Mouse (Mus musculus): ENCODE data around the gene Map1lc3b. TPM values are rescaled to one million over a fixed set of nuclear protein-coding genes. Genes with fewer than 3 reads are reported as not detected.

The Map1lc3b gene
- total and polyA plus RNA-seq, 3 experiments = 56.4 to 68.8 TPM; not detected in 1

- DNase-seq (ENCODE audit: low read depth, low spot score) = no peak
- Histone ChIP-seq H3K4me3 (ENCODE audit: control insufficient read depth in 1 of 2, insufficient read depth in 1 of 2, low read depth in 2 of 2, low read length in 2 of 2) (no peak overlapping the region), H3K4me1 (ENCODE audit: control insufficient read depth in 1 of 2, insufficient read depth in 2 of 2, low read length in 2 of 2) (no peaks in the 10 kb centered on the region), H3K36me3 (ENCODE audit: control insufficient read depth in 1 of 2, insufficient read depth in 2 of 2, low read length in 2 of 2) (no peaks in the 10 kb centered on the region; a peak in 1 of 4 replicates), H3K79me2 (ENCODE audit: control insufficient read depth, insufficient read depth, low read length, poor library complexity) (no peaks in the 10 kb centered on the region), H3K9ac (ENCODE audit: control insufficient read depth, low read depth, low read length, poor library complexity, severe bottlenecking) (no peak overlapping the region), H3K27ac (ENCODE audit: control insufficient read depth, low read depth, low read length) (no peak overlapping the region), H3K9me3 (replicated peaks; ENCODE audit: insufficient read depth, low read length) (no peaks in the 10 kb centered on the region), H3K27me3 (ENCODE audit: control insufficient read depth in 1 of 2, insufficient read depth in 2 of 2, low read length in 2 of 2) (no peaks in the 10 kb centered on the region)
- TF ChIP-seq USF1 (IDR thresholded peaks at IDR 0.05; ENCODE audit: low read depth, low read length) (no peak), KAT2A (conservative IDR thresholded peaks at IDR 0.05; ENCODE audit: low read depth, low read length) (no peak), UBTF (IDR thresholded peaks at IDR 0.05; ENCODE audit: borderline replicate concordance, insufficient read depth, low read depth, low read length) (no peak), E2F4 (IDR thresholded peaks at IDR 0.05; ENCODE audit: borderline replicate concordance, low read depth, low read length) (no peak), MAFK (IDR thresholded peaks at IDR 0.05; ENCODE audit: borderline replicate concordance, low read depth, low read length) (no peak), SIN3A (IDR thresholded peaks at IDR 0.05; ENCODE audit: low read length) (no peak), RAD21 (IDR thresholded peaks at IDR 0.05; ENCODE audit: low read depth, low read length) (no peak), ZC3H11A (IDR thresholded peaks at IDR 0.05; ENCODE audit: low read depth, low read length) (no peak), ZKSCAN1 (IDR thresholded peaks at IDR 0.05; ENCODE audit: low read depth, low read length) (no peak), EP300 (IDR thresholded peaks at IDR 0.05; ENCODE audit: low read depth in 1 of 2, low read length in 2 of 2) (no peak)
Measured at GRCm38 (mm10) chr8:121561636-121562345, 28.4 kb upstream of the Map1lc3b start.

- Histone ChIP-seq H3K36me3 (ENCODE audit: control insufficient read depth in 1 of 2, insufficient read depth in 2 of 2, low read length in 2 of 2) (no peaks in the 10 kb centered on the region; a peak in 1 of 4 replicates), H3K27me3 (ENCODE audit: control insufficient read depth in 1 of 2, insufficient read depth in 2 of 2, low read length in 2 of 2) (no peaks in the 10 kb centered on the region), H3K4me3 (ENCODE audit: control insufficient read depth in 1 of 2, insufficient read depth in 1 of 2, low read depth in 2 of 2, low read length in 2 of 2) (no peak overlapping the region), H3K9me3 (replicated peaks; ENCODE audit: insufficient read depth, low read length) (no peaks in the 10 kb centered on the region), H3K27ac (ENCODE audit: control insufficient read depth, low read depth, low read length) (no peak overlapping the region), H3K9ac (ENCODE audit: control insufficient read depth, low read depth, low read length, poor library complexity, severe bottlenecking) (no peak overlapping the region), H3K79me2 (ENCODE audit: control insufficient read depth, insufficient read depth, low read length, poor library complexity) (peaks cover 3% of the 10 kb centered on the region; the same call in 1 of the 2 replicates), H3K4me1 (ENCODE audit: control insufficient read depth in 1 of 2, insufficient read depth in 2 of 2, low read length in 2 of 2) (no peaks in the 10 kb centered on the region)
- DNase-seq (ENCODE audit: low read depth, low spot score) = no peak
- TF ChIP-seq CTCF (IDR thresholded peaks at IDR 0.05 in 2 of 3, conservative IDR thresholded peaks at IDR 0.05 in 1 of 3; ENCODE audit: control insufficient read depth in 1 of 3, insufficient read depth in 1 of 3, low read depth in 2 of 3, low read length in 3 of 3, poor library complexity in 1 of 3, severe bottlenecking in 1 of 3) = no peak
- no peak for TF ChIP-seq UBTF (IDR thresholded peaks at IDR 0.05; ENCODE audit: borderline replicate concordance, insufficient read depth, low read depth, low read length)
- no peak for TF ChIP-seq TBP (IDR thresholded peaks at IDR 0.05; ENCODE audit: low read depth, low read length)
- TF ChIP-seq MXI1 (IDR thresholded peaks at IDR 0.05; ENCODE audit: low read depth, low read length) = no peak
- TF ChIP-seq ZNF384 (IDR thresholded peaks at IDR 0.05; ENCODE audit: low read depth, low read length) = no peak
- TF ChIP-seq ELF1 (IDR thresholded peaks at IDR 0.05; ENCODE audit: low read depth, low read length) = no peak
- TF ChIP-seq MAFK (IDR thresholded peaks at IDR 0.05; ENCODE audit: borderline replicate concordance, low read depth, low read length) = no peak
- no peak for TF ChIP-seq GATA1 (IDR thresholded peaks at IDR 0.05; ENCODE audit: low read depth, low read length)
- no peak for TF ChIP-seq NRF1 (IDR thresholded peaks at IDR 0.05; ENCODE audit: insufficient read depth, low read depth, low read length, poor library complexity, severe bottlenecking)
- TF ChIP-seq NELFE (IDR thresholded peaks at IDR 0.05; ENCODE audit: low read depth, low read length) = no peak
- no peak for TF ChIP-seq MEF2A (IDR thresholded peaks at IDR 0.05; ENCODE audit: extremely low read depth, insufficient replicate concordance, low read depth, low read length, poor library complexity, severe bottlenecking)
Measured at GRCm38 (mm10) chr8:121562941-121563351, 27.2 kb upstream of the Map1lc3b start.
